Mouse (Mus musculus): Measurements from ENCODE around the gene Tlx2. TPM values are rescaled to one million over a fixed set of nuclear protein-coding genes. Genes with fewer than 3 reads are reported as not detected.

Tlx2 gene
- 0.12 TPM for polyA plus RNA-seq (2017; shearing (Covaris generic))

GRCm38 (mm10) chr6:83070247-83070310 is at the start of gene Tlx2:
Gene Tlx2, minus strand, starts transcription at chr6:83070293.

GRCm38 (mm10) chr6:83115011-83115671 is 45.0 kb upstream of the Tlx2 start, which contains the start of gene Mogs:
Gene Mogs, plus strand, starts transcription at chr6:83115496.

GRCm38 (mm10) chr6:83108762-83109668 is 38.9 kb upstream of the Tlx2 start, which contains the start of gene Mrpl53:
Gene Mrpl53, plus strand, starts transcription at chr6:83109040.

GRCm38 (mm10) chr6:83101316-83101687 is 31.2 kb upstream of the Tlx2 start, which contains the start of the genes Ccdc142 and Gm42688:
Gene Ccdc142, plus strand, starts transcription at chr6:83101601.
Gene Gm42688, plus strand, starts transcription at chr6:83101617.

GRCm38 (mm10) chr6:83086121-83087035 is 16.3 kb upstream of the Tlx2 start, which contains the start of gene Lbx2:
Gene Lbx2, plus strand, starts transcription at chr6:83086367.

GRCm38 (mm10) chr6:83077630-83078323 is 7.7 kb upstream of the Tlx2 start, which contains the start of gene Pcgf1:
Gene Pcgf1, plus strand, starts transcription at chr6:83077869.

GRCm38 (mm10) chr6:83057790-83058189 is 12.3 kb downstream of the Tlx2 start, which contains the start of gene Dqx1:
Gene Dqx1, plus strand, starts transcription at chr6:83057844.

GRCm38 (mm10) chr6:83054871-83055431 is 15.1 kb downstream of the Tlx2 start, which contains the start of gene Htra2:
Gene Htra2, minus strand, starts transcription at chr6:83055273.

GRCm38 (mm10) chr6:83054074-83054851 is 15.8 kb downstream of the Tlx2 start, which contains the start of gene Aup1:
Gene Aup1, plus strand, starts transcription at chr6:83054521.

GRCm38 (mm10) chr6:83033249-83034185 is 36.6 kb downstream of the Tlx2 start, which contains the start of the genes Dok1 and Loxl3:
Gene Dok1, minus strand, starts transcription at chr6:83033471.
Gene Loxl3, plus strand, starts transcription at chr6:83034173.

Other genes with a start within 250 kb of the Tlx2 start
- gene Sema4f, start 130.5 kb downstream of the Tlx2 start, polyA plus RNA-seq (2017; shearing (Covaris generic)) = 5.8 TPM
- gene M1ap, start 123.4 kb downstream of the Tlx2 start, polyA plus RNA-seq (2017; shearing (Covaris generic)) = 0.60 TPM
- gene Dok1, start 36.8 kb downstream of the Tlx2 start, polyA plus RNA-seq (2017; shearing (Covaris generic)) = 46.0 TPM
- gene Loxl3, start 36.1 kb downstream of the Tlx2 start, polyA plus RNA-seq (2017; shearing (Covaris generic)) = 0.32 TPM
- gene Aup1, start 15.8 kb downstream of the Tlx2 start, polyA plus RNA-seq (2017; shearing (Covaris generic)) = 474 TPM
- gene Htra2, start 15.0 kb downstream of the Tlx2 start, polyA plus RNA-seq (2017; shearing (Covaris generic)) = 68.6 TPM
- gene Dqx1, start 12.4 kb downstream of the Tlx2 start, polyA plus RNA-seq (2017; shearing (Covaris generic)) = 2.6 TPM
- 39.7 TPM for gene Pcgf1, start 7.6 kb upstream of the Tlx2 start, polyA plus RNA-seq (2017; shearing (Covaris generic))
- gene Lbx2, start 16.1 kb upstream of the Tlx2 start, polyA plus RNA-seq (2017; shearing (Covaris generic)) = 0.22 TPM
- gene Ccdc142, start 31.3 kb upstream of the Tlx2 start, polyA plus RNA-seq (2017; shearing (Covaris generic)) = 9.6 TPM
- 14.8 TPM for gene Gm42688, start 31.3 kb upstream of the Tlx2 start, polyA plus RNA-seq (2017; shearing (Covaris generic))
- 56.1 TPM for gene Mrpl53, start 38.7 kb upstream of the Tlx2 start, polyA plus RNA-seq (2017; shearing (Covaris generic))
- 129 TPM for gene Mogs, start 45.2 kb upstream of the Tlx2 start, polyA plus RNA-seq (2017; shearing (Covaris generic))
- 66.9 TPM for gene Wbp1, start 51.3 kb upstream of the Tlx2 start, polyA plus RNA-seq (2017; shearing (Covaris generic))
- gene Ino80b, start 55.1 kb upstream of the Tlx2 start, polyA plus RNA-seq (2017; shearing (Covaris generic)) = 50.5 TPM
- gene Rtkn, start 65.2 kb upstream of the Tlx2 start, polyA plus RNA-seq (2017; shearing (Covaris generic)) = 0.84 TPM
- 0.57 TPM for gene Wdr54, start 86.1 kb upstream of the Tlx2 start, polyA plus RNA-seq (2017; shearing (Covaris generic))
- gene 1700003E16Rik, start 86.1 kb upstream of the Tlx2 start, polyA plus RNA-seq (2017; shearing (Covaris generic)) = not detected
- gene Dctn1, start 95.6 kb upstream of the Tlx2 start, polyA plus RNA-seq (2017; shearing (Covaris generic)) = 83.8 TPM
- 0.39 TPM for gene Slc4a5, start 149.5 kb upstream of the Tlx2 start, polyA plus RNA-seq (2017; shearing (Covaris generic))